Mouse (Mus musculus): ENCODE data around the gene Olfr1046. TPM values are rescaled to one million over a fixed set of nuclear protein-coding genes. Genes with fewer than 3 reads are reported as not detected.
"Not testable (repeated sequence)": the region's sequence is repeated elsewhere in the genome, so short reads cannot be mapped to it uniquely, and the experiment has no call there.

The Olfr1046 gene
- polyA plus RNA-seq, 1 experiment from 2014 or later = not detected

DNA sequence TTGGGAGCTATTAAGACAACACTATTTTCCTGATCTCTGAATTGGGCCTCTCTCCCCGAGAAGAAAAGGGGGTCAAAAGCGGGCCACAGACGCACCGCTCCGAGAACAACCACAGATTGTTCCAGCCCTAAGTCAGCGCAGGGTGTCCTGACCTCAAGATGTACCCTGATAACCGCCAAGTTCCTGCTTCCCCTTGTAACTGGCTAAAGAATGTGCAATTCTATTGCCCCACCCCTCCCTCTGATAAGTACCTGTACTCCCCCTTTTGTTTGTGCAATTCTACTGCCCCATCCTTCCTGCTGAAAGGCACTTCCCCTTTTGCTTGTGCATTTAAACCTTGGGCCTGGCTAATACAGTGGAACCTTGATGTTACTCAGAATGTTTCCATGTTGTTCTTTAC, 43.7 kb downstream of the Olfr1046 start:
- H3K4me1 ChIP-seq (ENCODE audit: control insufficient read depth, insufficient read depth, low read length); H3K4me3 ChIP-seq (ENCODE audit: low read depth, low read length); ATAC-seq (ENCODE audit: insufficient read depth, low FRiP score, low TSS enrichment); H3K27ac ChIP-seq (ENCODE audit: low read depth, low read length); H3K36me3 ChIP-seq (ENCODE audit: control insufficient read depth, insufficient read depth, low read length); H3K9me3 ChIP-seq (ENCODE audit: control insufficient read depth, low read length); H3K9ac ChIP-seq (ENCODE audit: low read length); H3K4me2 ChIP-seq (ENCODE audit: low read depth); DNase-seq (ENCODE audit: low spot score); H3K27me3 ChIP-seq (ENCODE audit: control insufficient read depth, insufficient read depth, low read length): not testable (repeated sequence)
- WGBS = 86% methylated on average over 7 of the region's 7 CpGs

GRCm38 (mm10) chr2:86167422-86167821, 51.7 kb downstream of the Olfr1046 start, which contains the start of gene Olfr1043:
Gene Olfr1043, minus strand, starts transcription at chr2:86167522.
- Histone ChIP-seq H3K9me3 (ENCODE audit: control insufficient read depth, low read length) (no peaks in the 10 kb centered on the region), H3K4me1 (ENCODE audit: control insufficient read depth, insufficient read depth, low read length) (no peaks in the 10 kb centered on the region), H3K27ac (ENCODE audit: low read depth, low read length) (no peak within 1 kb of the TSS), H3K4me3 (ENCODE audit: low read depth, low read length) (no peak within 1 kb of the TSS), H3K9ac (ENCODE audit: low read length) (no peak within 1 kb of the TSS), H3K36me3 (ENCODE audit: control insufficient read depth, insufficient read depth, low read length) (no peaks in the 10 kb centered on the region), H3K4me2 (ENCODE audit: low read depth) (no peak within 1 kb of the TSS), H3K27me3 (ENCODE audit: control insufficient read depth, insufficient read depth, low read length) (no peaks in the 10 kb centered on the region)
- DNase-seq (ENCODE audit: low spot score) (no peak), ATAC-seq (ENCODE audit: insufficient read depth, low FRiP score, low TSS enrichment) (no peak)
- 94% methylated on average over 2 of the region's 2 CpGs for WGBS

Other genes with a start within 250 kb of the Olfr1046 start
- not detected in 2 replicates for gene Olfr1029, start 245.4 kb downstream of the Olfr1046 start, polyA plus RNA-seq (2014; fragmentation: Nextera tagmentation; extraction: Ambion mirVana)
- gene Olfr1030, start 240.0 kb downstream of the Olfr1046 start, polyA plus RNA-seq (2014; fragmentation: Nextera tagmentation; extraction: Ambion mirVana) = not detected in 2 replicates
- gene Olfr1031, start 229.0 kb downstream of the Olfr1046 start, polyA plus RNA-seq (2014; fragmentation: Nextera tagmentation; extraction: Ambion mirVana) = not detected in 2 replicates
- gene Olfr1032, start 213.8 kb downstream of the Olfr1046 start, polyA plus RNA-seq (2014; fragmentation: Nextera tagmentation; extraction: Ambion mirVana) = not detected in 2 replicates
- gene Olfr1033, start 198.7 kb downstream of the Olfr1046 start, polyA plus RNA-seq (2014; fragmentation: Nextera tagmentation; extraction: Ambion mirVana) = not detected in 2 replicates
- gene Olfr1034, start 173.5 kb downstream of the Olfr1046 start, polyA plus RNA-seq (2014; fragmentation: Nextera tagmentation; extraction: Ambion mirVana) = not detected in 2 replicates
- not detected in 2 replicates for gene Olfr1036, start 145.3 kb downstream of the Olfr1046 start, polyA plus RNA-seq (2014; fragmentation: Nextera tagmentation; extraction: Ambion mirVana)
- gene Olfr1037, start 131.9 kb downstream of the Olfr1046 start, polyA plus RNA-seq (2014; fragmentation: Nextera tagmentation; extraction: Ambion mirVana) = not detected in 2 replicates
- gene Olfr1039, start 83.4 kb downstream of the Olfr1046 start, polyA plus RNA-seq (2014; fragmentation: Nextera tagmentation; extraction: Ambion mirVana) = not detected in 2 replicates
- gene Olfr1040, start 72.6 kb downstream of the Olfr1046 start, polyA plus RNA-seq (2014; fragmentation: Nextera tagmentation; extraction: Ambion mirVana) = not detected in 2 replicates
- not detected in 2 replicates for gene Olfr1042, start 57.5 kb downstream of the Olfr1046 start, polyA plus RNA-seq (2014; fragmentation: Nextera tagmentation; extraction: Ambion mirVana)
- not detected in 2 replicates for gene Olfr1043, start 51.8 kb downstream of the Olfr1046 start, polyA plus RNA-seq (2014; fragmentation: Nextera tagmentation; extraction: Ambion mirVana)
- gene Olfr1044, start 41.5 kb downstream of the Olfr1046 start, polyA plus RNA-seq (2014; fragmentation: Nextera tagmentation; extraction: Ambion mirVana) = not detected in 2 replicates
- not detected in 2 replicates for gene Olfr52, start 33.6 kb downstream of the Olfr1046 start, polyA plus RNA-seq (2014; fragmentation: Nextera tagmentation; extraction: Ambion mirVana)
- gene Olfr1045, start 16.3 kb downstream of the Olfr1046 start, polyA plus RNA-seq (2014; fragmentation: Nextera tagmentation; extraction: Ambion mirVana) = not detected in 2 replicates
- gene Olfr1047, start 12.1 kb upstream of the Olfr1046 start, polyA plus RNA-seq (2014; fragmentation: Nextera tagmentation; extraction: Ambion mirVana) = not detected in 2 replicates
- gene Olfr1048, start 21.0 kb upstream of the Olfr1046 start, polyA plus RNA-seq (2014; fragmentation: Nextera tagmentation; extraction: Ambion mirVana) = not detected in 2 replicates
- gene Olfr1049, start 39.0 kb upstream of the Olfr1046 start, polyA plus RNA-seq (2014; fragmentation: Nextera tagmentation; extraction: Ambion mirVana) = not detected in 2 replicates
- gene Olfr1051, start 59.8 kb upstream of the Olfr1046 start, polyA plus RNA-seq (2014; fragmentation: Nextera tagmentation; extraction: Ambion mirVana) = not detected in 2 replicates
- gene Olfr1052, start 73.1 kb upstream of the Olfr1046 start, polyA plus RNA-seq (2014; fragmentation: Nextera tagmentation; extraction: Ambion mirVana) = not detected in 2 replicates
- gene Olfr1053, start 96.0 kb upstream of the Olfr1046 start, polyA plus RNA-seq (2014; fragmentation: Nextera tagmentation; extraction: Ambion mirVana) = not detected in 2 replicates
- not detected in 2 replicates for gene Olfr1054, start 116.1 kb upstream of the Olfr1046 start, polyA plus RNA-seq (2014; fragmentation: Nextera tagmentation; extraction: Ambion mirVana)
- gene Olfr1055, start 131.0 kb upstream of the Olfr1046 start, polyA plus RNA-seq (2014; fragmentation: Nextera tagmentation; extraction: Ambion mirVana) = not detected in 2 replicates
- gene Olfr1056, start 143.2 kb upstream of the Olfr1046 start, polyA plus RNA-seq (2014; fragmentation: Nextera tagmentation; extraction: Ambion mirVana) = not detected in 2 replicates
- gene Olfr1057, start 159.1 kb upstream of the Olfr1046 start, polyA plus RNA-seq (2014; fragmentation: Nextera tagmentation; extraction: Ambion mirVana) = not detected in 2 replicates
- not detected in 2 replicates for gene Olfr1058, start 169.2 kb upstream of the Olfr1046 start, polyA plus RNA-seq (2014; fragmentation: Nextera tagmentation; extraction: Ambion mirVana)
- gene Olfr1061, start 194.7 kb upstream of the Olfr1046 start, polyA plus RNA-seq (2014; fragmentation: Nextera tagmentation; extraction: Ambion mirVana) = not detected in 2 replicates
- not detected in 2 replicates for gene Olfr1062, start 207.4 kb upstream of the Olfr1046 start, polyA plus RNA-seq (2014; fragmentation: Nextera tagmentation; extraction: Ambion mirVana)
- not detected in 2 replicates for gene Olfr1065, start 231.3 kb upstream of the Olfr1046 start, polyA plus RNA-seq (2014; fragmentation: Nextera tagmentation; extraction: Ambion mirVana)
- not detected in 2 replicates for gene Olfr1066, start 237.0 kb upstream of the Olfr1046 start, polyA plus RNA-seq (2014; fragmentation: Nextera tagmentation; extraction: Ambion mirVana)

Measured in neural tube, embryonic 11.5 days (tissue).